Mouse (Mus musculus) erythroblast, embryonic 14.5 days (primary cell): ENCODE results near the gene Smo.

ENCODE experiments used
- GATA1 ChIP-seq: IDR thresholded peaks from 2 replicates; pipeline ENCODE4 v1.6.1; 2012; ENCODE audit warnings: low read length, inconsistent platforms, mixed read lengths
- TAL1 ChIP-seq: IDR thresholded peaks from 3 replicates; pipeline ENCODE4 v1.6.1; 2012; ENCODE audit warnings: low read length, inconsistent platforms, mixed read lengths

DNA sequence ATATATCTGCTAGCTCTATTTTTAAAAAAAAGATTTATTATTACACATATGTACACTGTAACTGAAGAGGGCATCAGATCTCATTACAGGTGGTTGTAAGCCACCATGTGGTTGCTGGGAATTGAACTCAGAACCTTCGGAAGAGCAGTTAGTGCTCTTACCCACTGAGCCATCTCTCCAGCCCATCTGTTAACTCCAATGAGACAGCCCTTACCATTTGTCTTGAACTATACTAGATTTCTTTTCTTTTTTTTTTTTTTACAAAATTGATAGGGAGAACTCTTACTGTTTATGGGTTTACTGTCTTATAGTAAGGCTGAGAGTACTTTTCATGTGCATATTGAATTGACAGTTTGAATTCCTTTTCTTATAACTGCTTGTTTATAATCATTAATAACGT, 45.3 kb downstream of the Smo start:
- TF ChIP-seq TAL1: no peak
- no peak for TF ChIP-seq GATA1
